Mouse (Mus musculus): Measurements from ENCODE around the gene Olfr986.

Gene Olfr986

DNA sequence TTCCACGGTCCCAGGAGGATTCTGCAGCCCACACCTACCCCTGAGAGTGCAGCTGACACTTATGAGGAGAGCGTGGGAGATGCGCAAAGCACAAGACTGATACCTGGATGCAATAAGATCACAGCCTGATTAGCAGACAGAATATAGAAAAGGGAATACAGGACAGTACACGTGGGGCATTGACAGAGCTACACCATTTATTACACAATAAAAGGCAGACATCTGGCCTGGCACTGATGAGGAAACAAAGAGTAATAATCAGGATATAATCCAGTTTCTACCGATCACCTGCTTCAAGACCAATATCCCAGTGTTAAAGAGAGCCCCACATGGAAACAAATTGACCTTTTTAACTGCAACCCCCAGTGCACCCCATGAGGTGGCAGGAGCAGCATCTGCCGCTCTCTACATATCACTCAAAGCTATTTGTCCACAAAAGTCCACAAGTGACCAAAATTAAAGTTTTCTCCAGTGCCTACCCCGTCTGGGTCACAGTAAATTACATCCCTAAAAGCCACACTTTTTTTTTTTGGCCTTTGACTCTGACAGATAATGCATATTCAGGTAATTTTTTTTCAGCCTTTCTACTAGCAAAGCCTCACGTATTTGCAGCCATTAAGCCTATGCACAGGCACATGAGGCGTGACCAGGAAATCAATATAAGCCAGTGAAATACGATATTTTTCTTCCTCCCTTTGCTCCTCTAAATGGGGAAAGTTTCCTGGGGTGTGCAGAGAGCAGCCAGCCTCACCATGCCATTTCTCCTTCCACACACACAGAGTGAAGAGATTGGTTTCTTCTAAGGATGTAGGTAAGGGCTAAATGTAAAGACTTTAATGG, 53.7 kb downstream of the Olfr986 start:
- DNase-seq (ENCODE audit: low spot score): peak; percentile 7

DNA sequence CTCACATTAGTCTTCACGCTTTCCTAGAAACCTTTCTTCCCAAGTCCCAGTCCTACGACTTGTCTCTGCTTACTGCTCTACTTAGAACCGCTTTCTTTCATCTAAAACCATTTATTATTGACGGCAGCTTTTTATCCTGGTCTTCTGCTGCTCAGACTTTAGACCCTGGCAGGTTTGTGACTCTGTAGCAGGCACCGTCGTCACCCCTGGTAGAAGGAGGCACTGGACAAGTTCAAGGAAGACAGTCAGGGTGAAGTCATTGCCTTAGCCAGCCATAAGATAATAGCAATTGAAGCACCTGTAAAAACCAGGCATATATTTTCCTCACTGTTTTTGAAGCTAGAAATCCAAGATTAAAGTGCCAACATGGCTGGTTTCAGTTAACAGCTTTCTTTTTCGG, 54.5 kb downstream of the Olfr986 start:
- no peak for DNase-seq (ENCODE audit: low spot score)

Data from embryo, embryonic 10 days (tissue).